Mouse (Mus musculus) limb, embryonic 14.5 days (tissue): Measurements from ENCODE around the gene Cald1. TPM values are rescaled to one million over a fixed set of nuclear protein-coding genes. Genes with fewer than 3 reads are reported as not detected.

Source experiments
- ATAC-seq: fragments of 200-750 bp; cut with Nextera tagmentation; 2 replicates; pipeline ENCODE4 v1.8.0; 2017; ENCODE audit warnings: low read depth, moderate number of reproducible peaks, moderate TSS enrichment; ENCODE audit not compliant: low FRiP score
- DNase-seq: peaks from one replicate; pipeline ENCODE4 v3.0.0-alpha.2; 2015; ENCODE audit warnings: low spot score
- H3K27ac ChIP-seq: fragments of 300-500 bp; sonication (generic); replicated peaks from 2 replicates; pipeline ENCODE4 v1.5.1; 2014; ENCODE audit warnings: low read depth, mild to moderate bottlenecking, low read length, moderate library complexity, mixed read lengths
- H3K27me3 ChIP-seq: fragments of 300-500 bp; sonication (generic); 2 replicates; pipeline ENCODE4 v1.6.1; 2014; ENCODE audit warnings: low read length, mixed read lengths; ENCODE audit not compliant: control insufficient read depth, insufficient read depth
- H3K36me3 ChIP-seq: fragments of 300-500 bp; sonication (generic); 2 replicates; pipeline ENCODE4 v1.6.1; 2014; ENCODE audit warnings: mild to moderate bottlenecking, low read length, moderate library complexity, mixed read lengths; ENCODE audit not compliant: control insufficient read depth, insufficient read depth
- H3K4me1 ChIP-seq: fragments of 300-500 bp; sonication (generic); 2 replicates; pipeline ENCODE4 v1.6.1; 2014; ENCODE audit warnings: antibody characterized with exemption, low read length, mixed read lengths; ENCODE audit not compliant: control insufficient read depth, insufficient read depth
- H3K4me2 ChIP-seq: fragments of 300-500 bp; sonication (generic); replicated peaks from 2 replicates; pipeline ENCODE4 v1.6.1; 2014; ENCODE audit warnings: low read depth, mild to moderate bottlenecking, low read length, moderate library complexity; ENCODE audit not compliant: severe bottlenecking
- H3K4me3 ChIP-seq: fragments of 300-500 bp; sonication (generic); replicated peaks from 2 replicates; pipeline ENCODE4 v1.5.1; 2014; ENCODE audit warnings: low read length
- H3K9ac ChIP-seq: fragments of 300-500 bp; sonication (generic); 2 replicates; pipeline ENCODE4 v1.6.1; 2014; ENCODE audit warnings: mild to moderate bottlenecking, low read depth, low read length, moderate library complexity; ENCODE audit not compliant: severe bottlenecking
- H3K9me3 ChIP-seq: fragments of 300-500 bp; sonication (generic); 2 replicates; pipeline ENCODE4 v1.6.1; 2016; ENCODE audit warnings: low read length; ENCODE audit not compliant: control insufficient read depth
- POLR2A ChIP-seq: fragments of 200-500 bp; IDR thresholded peaks from 2 replicates; pipeline ENCODE4 v1.8.0; 2012; ENCODE audit warnings: inconsistent platforms, mild to moderate bottlenecking, moderate library complexity, borderline replicate concordance; ENCODE audit not compliant: insufficient read depth, insufficient read length; ENCODE audit errors: extremely low read depth
- WGBS: fragments of 180-500 bp; shearing (Covaris S2); extraction: QIAGEN DNeasy Blood & Tissue Kit; methylation state at CpG from one replicate; pipeline ENCODE4 v1.1.7; 2014; 5-methylcytosine and 5-hydroxymethylcytosine counted together
- polyA plus RNA-seq, 2 experiments: library from polyadenylated mRNA; depleted of rRNA in 1 of 2; stranded (reverse) in 1 of 2; unstranded in 1 of 2; fragments of >200 nt; fragmentation: Nextera tagmentation in 1 of 2; extraction: Ambion mirVana in 1 of 2; gene quantifications; 2 replicates each; pipeline versions ENCODE4 v1.2.1 to v1.2.3; 2012 to 2014

Gene Cald1
- polyA plus RNA-seq (2012; rRNA removed), result 104 and 127 TPM in 2 replicates
- polyA plus RNA-seq (2014; fragmentation: Nextera tagmentation; extraction: Ambion mirVana), result 231 and 262 TPM in 2 replicates

GRCm38 (mm10) chr6:34598121-34599065, at the start of gene Cald1:
Gene Cald1, plus strand, starts transcription at chr6:34598500.
- Histone ChIP-seq H3K27me3 (no peaks in the 10 kb centered on the region), H3K36me3 (no peaks in the 10 kb centered on the region), H3K9ac (peak within 1 kb of the TSS; percentile 69), H3K4me2 (peak within 1 kb of the TSS; percentile 76), H3K27ac (peak within 1 kb of the TSS; percentile 71), H3K4me1 (peaks cover 31% of the 10 kb centered on the region), H3K9me3 (no peaks in the 10 kb centered on the region), H3K4me3 (peak within 1 kb of the TSS; percentile 46)
- WGBS, result 8% methylated on average over 16 of the region's 16 CpGs
- DNase-seq (peak; percentile 82), ATAC-seq (peak; percentile 88)
- peak; percentile 58; the same call in 1 of the 2 replicates for TF ChIP-seq POLR2A

GRCm38 (mm10) chr6:34549017-34549416, 49.3 kb upstream of the Cald1 start:
- Histone ChIP-seq H3K27me3 (no peaks in the 10 kb centered on the region), H3K4me2 (no peak overlapping the region), H3K36me3 (no peaks in the 10 kb centered on the region), H3K4me1 (peaks cover 4% of the 10 kb centered on the region; the same call in 1 of the 2 replicates), H3K27ac (no peak overlapping the region), H3K9ac (no peak overlapping the region), H3K9me3 (no peaks in the 10 kb centered on the region), H3K4me3 (no peak overlapping the region)
- 44% methylated on average over 2 of the region's 2 CpGs for WGBS
- DNase-seq (peak; percentile 32), ATAC-seq (no peak)
- no peak for TF ChIP-seq POLR2A

- no peak overlapping the region for H3K27ac ChIP-seq
- 54% methylated on average over 4 of the region's 4 CpGs for WGBS
- H3K27me3 ChIP-seq, result no peaks in the 10 kb centered on the region
- no peak for ATAC-seq
- no peak for TF ChIP-seq POLR2A
- H3K36me3 ChIP-seq, result no peaks in the 10 kb centered on the region
- H3K4me1 ChIP-seq, result no peaks in the 10 kb centered on the region
- H3K9ac ChIP-seq, result no peak overlapping the region
- H3K4me3 ChIP-seq, result no peak overlapping the region
- no peak overlapping the region for H3K4me2 ChIP-seq
- DNase-seq, result no peak
- no peaks in the 10 kb centered on the region for H3K9me3 ChIP-seq
These were observed 45.7 kb upstream of the Cald1 start for GRCm38 (mm10) chr6:34552489-34553157.

GRCm38 (mm10) chr6:34554291-34554997, 43.9 kb upstream of the Cald1 start:
- Histone ChIP-seq H3K27me3 (no peaks in the 10 kb centered on the region), H3K4me3 (no peak overlapping the region), H3K27ac (no peak overlapping the region), H3K9me3 (no peaks in the 10 kb centered on the region), H3K4me1 (0 out of 2 replicates have a peak, but pooled peaks cover 2% of the 10 kb centered on the region), H3K36me3 (no peaks in the 10 kb centered on the region), H3K9ac (no peak overlapping the region), H3K4me2 (no peak overlapping the region)
- no peak for DNase-seq
- ATAC-seq, result no peak
- 54% methylated on average over 9 of the region's 9 CpGs for WGBS
- no peak for TF ChIP-seq POLR2A

- Histone ChIP-seq H3K4me3 (no peak overlapping the region), H3K27me3 (no peaks in the 10 kb centered on the region), H3K4me1 (0 out of 2 replicates have a peak, but pooled peaks cover 2% of the 10 kb centered on the region), H3K36me3 (no peaks in the 10 kb centered on the region), H3K27ac (no peak overlapping the region), H3K9ac (no peak overlapping the region), H3K4me2 (no peak overlapping the region), H3K9me3 (no peaks in the 10 kb centered on the region)
- ATAC-seq (no peak), DNase-seq (no peak)
- TF ChIP-seq POLR2A, result no peak
- WGBS, result 61% methylated on average over 4 of the region's 4 CpGs
These were observed 38.8 kb upstream of the Cald1 start for GRCm38 (mm10) chr6:34559521-34559920.
